Mouse (Mus musculus) intestine, postnatal 0 days (tissue): ENCODE results near the gene Mboat2. TPM values are rescaled to one million over a fixed set of nuclear protein-coding genes. Genes with fewer than 3 reads are reported as not detected.
A peak's percentile ranks its signal among the peaks of the same experiment; 100 is the strongest.

Source experiments
- ATAC-seq: fragments of 200-750 bp; cut with Nextera tagmentation; 2 replicates; pipeline ENCODE4 v1.8.0; 2017; ENCODE audit warnings: mild to moderate bottlenecking, moderate TSS enrichment, moderate library complexity
- H3K27ac ChIP-seq: fragments of 300-500 bp; sonication (generic); 2 replicates; pipeline ENCODE4 v1.5.1; 2014; ENCODE audit warnings: mild to moderate bottlenecking, low read depth, low read length, moderate library complexity
- H3K27me3 ChIP-seq: fragments of 300-500 bp; sonication (generic); replicated peaks from 2 replicates; pipeline ENCODE4 v1.6.1; 2014; ENCODE audit warnings: low read length, mixed read lengths; ENCODE audit not compliant: control insufficient read depth, insufficient read depth
- H3K36me3 ChIP-seq: fragments of 300-500 bp; sonication (generic); 2 replicates; pipeline ENCODE4 v1.6.1; 2014; ENCODE audit warnings: mild to moderate bottlenecking, moderate library complexity; ENCODE audit not compliant: control insufficient read depth, insufficient read depth
- H3K4me1 ChIP-seq: fragments of 300-500 bp; sonication (generic); replicated peaks from 2 replicates; pipeline ENCODE4 v1.6.1; 2014; ENCODE audit warnings: antibody characterized with exemption, low read length, mixed read lengths; ENCODE audit not compliant: control insufficient read depth, insufficient read depth
- H3K4me2 ChIP-seq: fragments of 300-500 bp; sonication (generic); replicated peaks from 2 replicates; pipeline ENCODE4 v1.6.1; 2014; ENCODE audit warnings: low read depth, mild to moderate bottlenecking, moderate library complexity
- H3K4me3 ChIP-seq: fragments of 300-500 bp; sonication (generic); 2 replicates; pipeline ENCODE4 v1.5.1; 2014; ENCODE audit warnings: low read depth, low read length
- H3K9ac ChIP-seq: fragments of 300-500 bp; sonication (generic); 2 replicates; pipeline ENCODE4 v1.6.1; 2014; ENCODE audit warnings: mild to moderate bottlenecking, low read depth, low read length
- H3K9me3 ChIP-seq: fragments of 300-500 bp; sonication (generic); 2 replicates; pipeline ENCODE4 v1.6.1; 2016; ENCODE audit warnings: mixed run types; ENCODE audit not compliant: control insufficient read depth
- CTCF ChIP-seq: sonication (generic); IDR thresholded peaks from 2 replicates; pipeline ENCODE4 v1.5.1; 2016; ENCODE audit warnings: low read depth, mild to moderate bottlenecking, control low read depth, antibody characterized with exemption, moderate library complexity
- WGBS: fragments of 180-500 bp; shearing (Covaris S2); extraction: QIAGEN DNeasy Blood & Tissue Kit; methylation state at CpG from one replicate; pipeline ENCODE4 v1.1.7; 2014; 5-methylcytosine and 5-hydroxymethylcytosine counted together
- polyA plus RNA-seq: library from polyadenylated mRNA; unstranded; fragments of >200 nt; fragmentation: Nextera tagmentation; extraction: Ambion mirVana; gene quantifications from 2 replicates; pipeline ENCODE4 v1.2.1, GENCODE M21; 2015

The Mboat2 gene
- polyA plus RNA-seq, 1 experiment from 2014 or later = 8.1 TPM

GRCm38 (mm10) chr12:24857354-24857753 is 26.7 kb downstream of the Mboat2 start:
- Histone ChIP-seq H3K9me3 (no peaks in the 10 kb centered on the region), H3K4me3 (no peak overlapping the region), H3K27me3 (no peaks in the 10 kb centered on the region), H3K36me3 (no peaks in the 10 kb centered on the region), H3K4me2 (no peak overlapping the region), H3K4me1 (no peaks in the 10 kb centered on the region), H3K27ac (no peak overlapping the region), H3K9ac (no peak overlapping the region)
- no peak for TF ChIP-seq CTCF
- ATAC-seq = no peak
- WGBS = 85% methylated on average over 5 of the region's 5 CpGs

DNA sequence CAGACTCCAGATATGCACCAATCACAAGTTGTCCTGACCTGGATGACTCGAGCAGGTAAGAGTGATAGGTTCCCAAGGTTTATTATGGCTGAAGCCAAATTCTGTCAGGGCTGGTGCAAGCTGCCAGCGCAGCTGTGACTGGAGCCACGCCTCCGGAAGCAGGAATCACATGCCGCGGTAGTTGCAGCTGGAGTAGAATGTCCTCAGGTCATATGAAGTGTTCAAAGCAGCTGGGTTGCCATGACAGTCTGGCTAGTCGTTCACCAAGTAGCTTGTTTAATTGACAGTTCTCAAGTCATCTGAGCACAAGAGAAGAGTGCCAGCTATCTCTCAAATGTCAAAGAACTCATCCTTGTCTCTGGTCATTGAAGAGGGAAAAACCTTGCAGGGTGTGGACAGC is 28.7 kb downstream of the Mboat2 start:
- 0 out of 2 replicates have a peak, but pooled peaks have one; percentile 43 for ATAC-seq
- no peaks in the 10 kb centered on the region for H3K27me3 ChIP-seq
- TF ChIP-seq CTCF = no peak
- H3K4me1 ChIP-seq = no peaks in the 10 kb centered on the region
- H3K9ac ChIP-seq = no peak overlapping the region
- no peak overlapping the region for H3K4me3 ChIP-seq
- no peaks in the 10 kb centered on the region for H3K36me3 ChIP-seq
- H3K27ac ChIP-seq = no peak overlapping the region
- no peaks in the 10 kb centered on the region for H3K9me3 ChIP-seq
- 52% methylated on average over 7 of the region's 7 CpGs for WGBS
- H3K4me2 ChIP-seq = no peak overlapping the region

- ATAC-seq = no peak
- Histone ChIP-seq H3K4me1 (no peaks in the 10 kb centered on the region), H3K27ac (no peak overlapping the region), H3K36me3 (no peaks in the 10 kb centered on the region), H3K4me2 (no peak overlapping the region), H3K9me3 (no peaks in the 10 kb centered on the region), H3K9ac (no peak overlapping the region), H3K4me3 (no peak overlapping the region), H3K27me3 (no peaks in the 10 kb centered on the region)
- TF ChIP-seq CTCF = no peak
- WGBS = 83% methylated on average over 9 of the region's 9 CpGs
Measured at GRCm38 (mm10) chr12:24860436-24860835, 29.8 kb downstream of the Mboat2 start.

DNA sequence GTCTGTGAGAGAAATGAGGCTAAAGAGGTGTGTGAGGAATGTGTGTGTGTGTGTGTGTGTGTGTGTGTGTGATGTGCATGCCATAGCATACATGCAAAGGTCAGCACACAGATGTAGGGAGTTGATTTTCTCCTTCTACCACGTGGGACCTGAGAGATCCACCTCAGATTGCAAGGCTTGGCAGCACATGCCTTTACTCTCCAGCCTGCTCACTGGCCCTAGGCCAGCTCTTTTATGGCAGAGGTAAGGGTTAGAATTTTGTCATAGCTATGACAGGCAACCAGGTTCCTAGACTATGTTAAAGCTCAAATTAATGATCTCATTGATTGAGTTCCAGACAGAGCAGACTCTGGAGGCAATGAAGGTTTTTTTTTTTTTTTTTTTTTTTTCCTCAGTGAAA is 33.1 kb downstream of the Mboat2 start:
- peak; percentile 26; the same call in 1 of the 2 replicates for ATAC-seq
- no peak for TF ChIP-seq CTCF
- Histone ChIP-seq H3K4me1 (no peaks in the 10 kb centered on the region), H3K4me3 (no peak overlapping the region), H3K9ac (no peak overlapping the region), H3K27ac (no peak overlapping the region), H3K27me3 (no peaks in the 10 kb centered on the region), H3K9me3 (no peaks in the 10 kb centered on the region), H3K36me3 (no peaks in the 10 kb centered on the region), H3K4me2 (no peak overlapping the region)
- WGBS = 38% methylated on average over 1 of the region's 1 CpGs

GRCm38 (mm10) chr12:24866645-24867044 is 36.0 kb downstream of the Mboat2 start:
- H3K27me3 ChIP-seq = no peaks in the 10 kb centered on the region
- H3K27ac ChIP-seq = no peak overlapping the region
- TF ChIP-seq CTCF = 0 out of 2 replicates have a peak, but pooled peaks have one; percentile 6
- no peaks in the 10 kb centered on the region for H3K9me3 ChIP-seq
- ATAC-seq = peak; percentile 67
- H3K4me3 ChIP-seq = no peak overlapping the region
- H3K9ac ChIP-seq = no peak overlapping the region
- H3K4me2 ChIP-seq = no peak overlapping the region
- 27% methylated on average over 6 of the region's 6 CpGs for WGBS
- H3K36me3 ChIP-seq = no peaks in the 10 kb centered on the region
- H3K4me1 ChIP-seq = no peaks in the 10 kb centered on the region

DNA sequence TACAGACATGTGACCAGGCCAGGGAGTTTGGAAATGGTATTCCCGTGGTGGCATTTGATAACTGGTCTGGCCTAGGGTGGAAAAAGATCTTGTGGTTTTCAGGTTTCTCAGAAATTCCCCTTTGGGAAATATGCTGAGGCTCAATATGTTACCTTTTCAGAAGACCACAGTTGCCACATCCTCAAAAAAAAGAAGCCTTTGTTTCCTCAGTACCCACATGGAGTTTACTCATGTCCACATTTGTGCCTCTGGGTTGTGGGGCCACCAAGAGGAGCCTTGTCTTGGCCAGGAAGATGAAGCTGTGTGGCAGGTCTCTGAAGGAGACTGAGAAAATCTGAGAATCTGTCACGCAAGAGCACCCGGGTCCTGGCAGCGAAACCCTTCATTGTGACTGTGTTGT is 38.0 kb downstream of the Mboat2 start:
- Histone ChIP-seq H3K4me1 (no peaks in the 10 kb centered on the region), H3K4me3 (no peak overlapping the region), H3K9me3 (no peaks in the 10 kb centered on the region), H3K36me3 (no peaks in the 10 kb centered on the region), H3K27ac (no peak overlapping the region), H3K9ac (no peak overlapping the region), H3K27me3 (no peaks in the 10 kb centered on the region), H3K4me2 (no peak overlapping the region)
- WGBS = 89% methylated on average over 4 of the region's 4 CpGs
- no peak for TF ChIP-seq CTCF
- no peak for ATAC-seq

DNA sequence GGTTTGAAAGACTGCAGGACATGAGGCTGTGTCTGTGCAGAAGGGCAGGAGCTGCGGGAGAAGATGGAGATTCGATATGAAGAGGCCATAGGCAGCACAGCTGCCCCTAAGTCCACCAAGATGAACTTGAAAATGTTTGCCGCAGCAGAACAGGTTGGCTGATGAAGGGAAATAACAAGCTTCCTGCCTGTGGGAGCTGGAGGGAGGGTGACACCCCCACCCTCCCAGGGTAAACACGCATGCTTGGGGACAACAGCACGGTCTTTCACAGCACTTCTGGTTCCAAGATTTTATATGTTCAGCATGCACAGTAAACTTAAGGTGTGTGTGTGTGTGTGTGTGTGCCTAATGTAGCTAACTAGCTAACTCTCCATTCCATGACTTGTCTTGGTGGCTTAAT is 38.6 kb downstream of the Mboat2 start:
- no peak for TF ChIP-seq CTCF
- Histone ChIP-seq H3K4me2 (no peak overlapping the region), H3K36me3 (no peaks in the 10 kb centered on the region), H3K4me1 (no peaks in the 10 kb centered on the region), H3K27me3 (no peaks in the 10 kb centered on the region), H3K4me3 (no peak overlapping the region), H3K27ac (no peak overlapping the region), H3K9ac (no peak overlapping the region), H3K9me3 (no peaks in the 10 kb centered on the region)
- WGBS = 68% methylated on average over 5 of the region's 5 CpGs
- no peak for ATAC-seq
